Mouse (Mus musculus) Patski (cell line): ENCODE measurements around the gene Irgm2. TPM values are rescaled to one million over a fixed set of nuclear protein-coding genes. Genes with fewer than 3 reads are reported as not detected.
"Not testable (repeated sequence)": the region's sequence is repeated elsewhere in the genome, so short reads cannot be mapped to it uniquely, and the experiment has no call there.

Experiments used
- ATAC-seq: fragments of 100-300 bp; one replicate; pipeline ENCODE4 v1.8.0; 2021
- CTCF ChIA-PET: fragments of 350-600 bp; sonication (Branson Sonifier 250); formaldehyde crosslinking; loops from one replicate; lab custom pipeline; 2022; ENCODE audit warnings: inconsistent platforms; lab: Charles Lee
- POLR2A ChIA-PET: fragments of 350-600 bp; sonication (Branson Sonifier 250); formaldehyde crosslinking; loops from one replicate; lab custom pipeline; 2022; ENCODE audit warnings: antibody characterized with exemption, inconsistent platforms; lab: Charles Lee
- DNase-seq: peaks from one replicate; pipeline ENCODE4 v3.0.0-alpha.2; 2011; ENCODE audit warnings: low read depth, low spot score
- H3K27me3 ChIP-seq: fragments of 371-371 bp; one replicate; pipeline ENCODE4 v1.5.1; 2021
- CTCF ChIP-seq: fragments of 100-300 bp; IDR thresholded peaks from one replicate; pipeline ENCODE4 v1.5.1; 2021
- in situ Hi-C: fragments of 300-500 bp; cut with MboI; formaldehyde crosslinking; loops from 3 replicates; pipeline ENCODE4 v1.11.1; 2018; ENCODE audit warnings: low pct_unique_long_range_greater_than_20kb, mixed read lengths
- polyA plus RNA-seq: library from polyadenylated mRNA; unstranded; gene quantifications from one replicate; pipeline ENCODE4 v1.2.3, GENCODE M21; 2021

The Irgm2 gene
- polyA plus RNA-seq, 1 experiment from 2014 or later = 8.3 TPM

GRCm38 (mm10) chr11:58179986-58180385 is 19.4 kb upstream of the Irgm2 start:
- peak; percentile 40 for TF ChIP-seq CTCF
- DNase-seq, H3K27me3 ChIP-seq, in situ Hi-C loops, POLR2A ChIA-PET, ATAC-seq: not testable (repeated sequence)
- CTCF ChIA-PET = interaction anchor here (1.2 to 1.6 kb wide), 2 partner anchors 21 to 64 kb away, joined by 3 to 4 read pairs; no protein-coding TSS in a partner anchor

GRCm38 (mm10) chr11:58180756-58181155 is 18.7 kb upstream of the Irgm2 start:
- no peak for TF ChIP-seq CTCF
- no peaks in the 10 kb centered on the region for H3K27me3 ChIP-seq
- no peak for ATAC-seq
- ChIA-PET POLR2A (no interaction called here), CTCF (no interaction called here)
- in situ Hi-C loops = no loop called here
- no peak for DNase-seq

GRCm38 (mm10) chr11:58183579-58183978 is 15.8 kb upstream of the Irgm2 start:
- no peak for TF ChIP-seq CTCF
- H3K27me3 ChIP-seq = no peaks in the 10 kb centered on the region
- DNase-seq = no peak
- ATAC-seq = no peak
- CTCF ChIA-PET = interaction anchor here (2.1 kb wide), 1 partner anchor 42 kb away, joined by 7 read pairs; no protein-coding TSS in a partner anchor
- POLR2A ChIA-PET = no interaction called here
- in situ Hi-C loops = no loop called here

GRCm38 (mm10) chr11:58189675-58190074 is 9.7 kb upstream of the Irgm2 start:
- ChIA-PET CTCF (no interaction called here), POLR2A (no interaction called here)
- H3K27me3 ChIP-seq = no peaks in the 10 kb centered on the region
- ATAC-seq = no peak
- no peak for TF ChIP-seq CTCF
- in situ Hi-C loops = loop anchor here (5.0 kb wide), 1 partner anchor 33 kb away; no protein-coding TSS in a partner anchor
- DNase-seq = no peak

- no peak for ATAC-seq
- CTCF ChIA-PET = no interaction called here
- POLR2A ChIA-PET = no interaction called here
Measured at GRCm38 (mm10) chr11:58193326-58193725, 6.1 kb upstream of the Irgm2 start.

GRCm38 (mm10) chr11:58193860-58194520 is 5.4 kb upstream of the Irgm2 start:
- ChIA-PET CTCF (interaction anchor here (1.4 kb wide), 1 partner anchor 32 kb away, joined by 3 read pairs; no protein-coding TSS in a partner anchor), POLR2A (no interaction called here)
- in situ Hi-C loops = no loop called here
- no peak for TF ChIP-seq CTCF
- peak; percentile 31 for DNase-seq
- no peaks in the 10 kb centered on the region for H3K27me3 ChIP-seq
- ATAC-seq = peak; percentile 82

More at GRCm38 (mm10) chr11:58193326-58193725, 6.1 kb upstream of the Irgm2 start:
- no peak for TF ChIP-seq CTCF
- no peak for DNase-seq
- H3K27me3 ChIP-seq = no peaks in the 10 kb centered on the region
- in situ Hi-C loops = no loop called here

GRCm38 (mm10) chr11:58198663-58199062 is 755 bp upstream of the Irgm2 start:
- no peak for DNase-seq
- H3K27me3 ChIP-seq = no peaks in the 10 kb centered on the region
- CTCF ChIA-PET = no interaction called here
- POLR2A ChIA-PET = interaction anchor here (0.7 kb wide), 1 partner anchor 13 kb away, joined by 7 read pairs; no protein-coding TSS in a partner anchor
- in situ Hi-C loops = no loop called here
- no peak for TF ChIP-seq CTCF
- ATAC-seq = no peak

- TF ChIP-seq CTCF = no peak
- ChIA-PET POLR2A (no interaction called here), CTCF (no interaction called here)
- no peak for DNase-seq
- in situ Hi-C loops = no loop called here
- no peaks in the 10 kb centered on the region for H3K27me3 ChIP-seq
- no peak for ATAC-seq
Measured at GRCm38 (mm10) chr11:58200226-58200625, 808 bp downstream of the Irgm2 start.

GRCm38 (mm10) chr11:58201052-58201451 is 1.6 kb downstream of the Irgm2 start:
- CTCF ChIA-PET = interaction anchor here (0.7 to 1.2 kb wide), 3 partner anchors 9 to 22 kb away, joined by 3 to 4 read pairs (median 3); no protein-coding TSS in a partner anchor
- POLR2A ChIA-PET = interaction anchor here (1.3 kb wide), 1 partner anchor 10 kb away, joined by 3 read pairs; no protein-coding TSS in a partner anchor

GRCm38 (mm10) chr11:58210321-58210886 is 11.0 kb downstream of the Irgm2 start:
- ChIA-PET CTCF (interaction anchor here (1.4 to 1.8 kb wide), 2 partner anchors 9 to 14 kb away, joined by 4 to 5 read pairs; no protein-coding TSS in a partner anchor), POLR2A (interaction anchor here (0.5 to 1.0 kb wide), 2 partner anchors 9 to 14 kb away, joined by 3 to 5 read pairs; no protein-coding TSS in a partner anchor)
- H3K27me3 ChIP-seq = no peaks in the 10 kb centered on the region
- TF ChIP-seq CTCF = no peak
- no peak for DNase-seq
- in situ Hi-C loops = no loop called here
- peak; percentile 42 for ATAC-seq

More at GRCm38 (mm10) chr11:58201052-58201451, 1.6 kb downstream of the Irgm2 start:
- DNase-seq (no peak), ATAC-seq (no peak)
- in situ Hi-C loops = no loop called here
- TF ChIP-seq CTCF = no peak
- H3K27me3 ChIP-seq = no peaks in the 10 kb centered on the region
